Mouse (Mus musculus) embryonic facial prominence, embryonic 10.5 days (tissue): Measurements from ENCODE around the gene Thsd7a. TPM values are rescaled to one million over a fixed set of nuclear protein-coding genes. Genes with fewer than 3 reads are reported as not detected.

Source experiments
- DNase-seq: peaks from one replicate; pipeline ENCODE4 v3.0.0-alpha.2; 2017; ENCODE audit warnings: low spot score
- H3K27ac ChIP-seq: fragments of 300-500 bp; sonication (generic); replicated peaks from 2 replicates; pipeline ENCODE4 v1.5.1; 2016; ENCODE audit warnings: mild to moderate bottlenecking
- H3K27me3 ChIP-seq: fragments of 300-500 bp; sonication (generic); replicated peaks from 2 replicates; pipeline ENCODE4 v1.6.1; 2016; ENCODE audit warnings: low read depth, mild to moderate bottlenecking; ENCODE audit not compliant: poor library complexity, severe bottlenecking
- H3K36me3 ChIP-seq: fragments of 300-500 bp; sonication (generic); replicated peaks from 2 replicates; pipeline ENCODE4 v1.6.1; 2016; ENCODE audit warnings: mild to moderate bottlenecking, moderate library complexity
- H3K4me1 ChIP-seq: fragments of 300-500 bp; sonication (generic); 2 replicates; pipeline ENCODE4 v1.6.1; 2016
- H3K4me3 ChIP-seq: fragments of 300-500 bp; sonication (generic); 2 replicates; pipeline ENCODE4 v1.5.1; 2016; ENCODE audit warnings: mild to moderate bottlenecking, moderate library complexity
- H3K9me3 ChIP-seq: fragments of 300-500 bp; sonication (generic); 2 replicates; pipeline ENCODE4 v1.6.1; 2016; ENCODE audit warnings: mild to moderate bottlenecking
- WGBS: fragments of 180-500 bp; shearing (Covaris S2); methylation state at CpG from one replicate; pipeline ENCODE4 v1.1.7; 2016; 5-methylcytosine and 5-hydroxymethylcytosine counted together
- polyA plus RNA-seq: library from polyadenylated mRNA; unstranded; fragments of >200 nt; fragmentation: Nextera tagmentation; extraction: Ambion mirVana; gene quantifications from 2 replicates; pipeline ENCODE4 v1.2.1, GENCODE M21; 2016

Gene Thsd7a
- polyA plus RNA-seq, 1 experiment from 2014 or later, result 6.1 TPM

- Histone ChIP-seq H3K36me3 (no peaks in the 10 kb centered on the region), H3K9me3 (no peaks in the 10 kb centered on the region), H3K27me3 (no peaks in the 10 kb centered on the region), H3K27ac (no peak overlapping the region), H3K4me3 (no peak overlapping the region), H3K4me1 (no peaks in the 10 kb centered on the region)
- 91% methylated on average over 1 of the region's 1 CpGs for WGBS
- no peak for DNase-seq
These were observed 346.2 kb downstream of the Thsd7a start for GRCm38 (mm10) chr6:12402996-12403395.

- Histone ChIP-seq H3K4me3 (no peak overlapping the region), H3K27ac (no peak overlapping the region), H3K36me3 (no peaks in the 10 kb centered on the region), H3K27me3 (no peaks in the 10 kb centered on the region), H3K9me3 (no peaks in the 10 kb centered on the region), H3K4me1 (no peaks in the 10 kb centered on the region)
- WGBS, result 94% methylated on average over 8 of the region's 8 CpGs
- no peak for DNase-seq
These were observed 351.3 kb downstream of the Thsd7a start for GRCm38 (mm10) chr6:12397776-12398522.

GRCm38 (mm10) chr6:12393574-12394380, 355.4 kb downstream of the Thsd7a start:
- Histone ChIP-seq H3K27ac (no peak overlapping the region), H3K9me3 (no peaks in the 10 kb centered on the region), H3K4me3 (no peak overlapping the region), H3K36me3 (no peaks in the 10 kb centered on the region), H3K4me1 (no peaks in the 10 kb centered on the region), H3K27me3 (no peaks in the 10 kb centered on the region)
- no peak for DNase-seq
- WGBS, result 63% methylated on average over 2 of the region's 2 CpGs

GRCm38 (mm10) chr6:12386731-12387130, 362.5 kb downstream of the Thsd7a start:
- no peaks in the 10 kb centered on the region for H3K4me1 ChIP-seq
- no peaks in the 10 kb centered on the region for H3K36me3 ChIP-seq
- no peaks in the 10 kb centered on the region for H3K27me3 ChIP-seq
- H3K9me3 ChIP-seq, result no peaks in the 10 kb centered on the region
- H3K4me3 ChIP-seq, result no peak overlapping the region
- H3K27ac ChIP-seq, result no peak overlapping the region
- no peak for DNase-seq
- 87% methylated on average over 1 of the region's 1 CpGs for WGBS

- Histone ChIP-seq H3K27ac (no peak overlapping the region), H3K36me3 (no peaks in the 10 kb centered on the region), H3K4me3 (no peak overlapping the region), H3K27me3 (no peaks in the 10 kb centered on the region), H3K9me3 (no peaks in the 10 kb centered on the region), H3K4me1 (no peaks in the 10 kb centered on the region)
- 88% methylated on average over 3 of the region's 3 CpGs for WGBS
- DNase-seq, result no peak
These were observed 363.6 kb downstream of the Thsd7a start for GRCm38 (mm10) chr6:12385591-12385990.

GRCm38 (mm10) chr6:12381136-12381778, 368.0 kb downstream of the Thsd7a start:
- Histone ChIP-seq H3K27ac (no peak overlapping the region), H3K36me3 (no peaks in the 10 kb centered on the region), H3K27me3 (no peaks in the 10 kb centered on the region), H3K4me3 (no peak overlapping the region), H3K9me3 (no peaks in the 10 kb centered on the region), H3K4me1 (no peaks in the 10 kb centered on the region)
- 93% methylated on average over 6 of the region's 6 CpGs for WGBS
- DNase-seq, result no peak

- Histone ChIP-seq H3K27ac (no peak overlapping the region), H3K27me3 (no peaks in the 10 kb centered on the region), H3K4me3 (no peak overlapping the region), H3K9me3 (no peaks in the 10 kb centered on the region), H3K36me3 (no peaks in the 10 kb centered on the region), H3K4me1 (no peaks in the 10 kb centered on the region)
- no peak for DNase-seq
- 92% methylated on average over 2 of the region's 2 CpGs for WGBS
These were observed 368.5 kb downstream of the Thsd7a start for GRCm38 (mm10) chr6:12380717-12381116.

- H3K4me1 ChIP-seq, result no peaks in the 10 kb centered on the region
- WGBS, result 83% methylated on average over 2 of the region's 2 CpGs
- no peaks in the 10 kb centered on the region for H3K36me3 ChIP-seq
- H3K27me3 ChIP-seq, result no peaks in the 10 kb centered on the region
- H3K9me3 ChIP-seq, result no peaks in the 10 kb centered on the region; the same call in 1 of the 2 replicates
- no peak overlapping the region for H3K27ac ChIP-seq
- DNase-seq, result no peak
- no peak overlapping the region for H3K4me3 ChIP-seq
These were observed 390.5 kb downstream of the Thsd7a start for GRCm38 (mm10) chr6:12358737-12359136.

GRCm38 (mm10) chr6:12353573-12353972, 395.6 kb downstream of the Thsd7a start:
- H3K4me1 ChIP-seq, result no peaks in the 10 kb centered on the region
- no peaks in the 10 kb centered on the region for H3K27me3 ChIP-seq
- H3K36me3 ChIP-seq, result no peaks in the 10 kb centered on the region
- WGBS, result 86% methylated on average over 2 of the region's 2 CpGs
- H3K4me3 ChIP-seq, result no peak overlapping the region
- H3K27ac ChIP-seq, result no peak overlapping the region
- DNase-seq, result no peak
- no peaks in the 10 kb centered on the region; the same call in 1 of the 2 replicates for H3K9me3 ChIP-seq

GRCm38 (mm10) chr6:12352165-12352719, 397.0 kb downstream of the Thsd7a start:
- no peak overlapping the region for H3K4me3 ChIP-seq
- no peak for DNase-seq
- no peaks in the 10 kb centered on the region for H3K4me1 ChIP-seq
- H3K36me3 ChIP-seq, result no peaks in the 10 kb centered on the region
- no peaks in the 10 kb centered on the region; the same call in 1 of the 2 replicates for H3K9me3 ChIP-seq
- H3K27me3 ChIP-seq, result no peaks in the 10 kb centered on the region
- no peak overlapping the region for H3K27ac ChIP-seq
- WGBS, result 73% methylated on average over 9 of the region's 9 CpGs

- no peak overlapping the region for H3K27ac ChIP-seq
- no peak for DNase-seq
- H3K27me3 ChIP-seq, result no peaks in the 10 kb centered on the region
- no peaks in the 10 kb centered on the region for H3K9me3 ChIP-seq
- no peaks in the 10 kb centered on the region for H3K4me1 ChIP-seq
- 60% methylated on average over 5 of the region's 5 CpGs for WGBS
- H3K36me3 ChIP-seq, result no peaks in the 10 kb centered on the region
- no peak overlapping the region for H3K4me3 ChIP-seq
These were observed 398.5 kb downstream of the Thsd7a start for GRCm38 (mm10) chr6:12350753-12351152.

- Histone ChIP-seq H3K4me1 (no peaks in the 10 kb centered on the region), H3K27ac (no peak overlapping the region), H3K4me3 (no peak overlapping the region), H3K9me3 (no peaks in the 10 kb centered on the region), H3K36me3 (no peaks in the 10 kb centered on the region), H3K27me3 (no peaks in the 10 kb centered on the region)
- 76% methylated on average over 3 of the region's 3 CpGs for WGBS
- no peak for DNase-seq
These were observed 400.0 kb downstream of the Thsd7a start for GRCm38 (mm10) chr6:12349105-12349759.
